Mouse (Mus musculus): ENCODE measurements around the gene Ddx52.

DNA sequence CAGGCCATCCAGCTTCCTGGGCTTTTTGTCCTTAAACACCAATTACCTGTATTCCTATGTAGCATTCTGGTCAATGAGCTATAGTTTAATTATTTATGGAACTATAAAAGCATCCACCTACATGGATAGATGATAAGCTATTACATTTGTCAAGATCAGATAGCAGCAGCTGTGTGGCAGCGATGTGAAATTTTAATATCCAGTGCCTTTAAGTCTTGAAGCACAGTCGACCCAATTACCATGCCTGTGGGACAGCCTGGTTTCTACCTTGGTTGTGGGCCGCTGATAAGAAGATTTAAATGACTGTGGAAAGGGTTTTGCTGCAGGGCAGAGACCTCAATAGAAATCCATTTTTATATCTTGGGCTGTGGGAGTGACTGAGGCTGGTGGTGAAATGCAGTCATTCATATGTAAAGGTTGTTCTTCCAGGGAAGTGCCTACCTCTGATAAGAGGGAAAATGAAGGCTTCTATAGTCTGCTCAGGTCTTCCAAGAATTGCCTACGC, 57.6 kb downstream of the Ddx52 start:
- no peak for TF ChIP-seq GATA1 (IDR thresholded peaks at IDR 0.05; ENCODE audit: low read length)
- no peak for TF ChIP-seq TAL1 (IDR thresholded peaks at IDR 0.05; ENCODE audit: low read length)
